Mouse (Mus musculus) left cerebral cortex, adult 8-10 months (tissue): Measurements from ENCODE around the gene Atp13a5. TPM values are rescaled to one million over a fixed set of nuclear protein-coding genes. Genes with fewer than 3 reads are reported as not detected.

Experiments used
- DNase-seq, 2 experiments: peaks; one replicate each; pipeline ENCODE4 v3.0.0; 2022; ENCODE audit warnings: low spot score in 2 of 2
- total RNA-seq, 4 experiments: library from RNA; stranded (reverse); gene quantifications; 2 replicates each; pipeline ENCODE4 v1.2.4; 2022

The Atp13a5 gene
- total RNA-seq, 4 experiments from 2014 or later: 9.9 to 13.5 (median 11.5) TPM

DNA sequence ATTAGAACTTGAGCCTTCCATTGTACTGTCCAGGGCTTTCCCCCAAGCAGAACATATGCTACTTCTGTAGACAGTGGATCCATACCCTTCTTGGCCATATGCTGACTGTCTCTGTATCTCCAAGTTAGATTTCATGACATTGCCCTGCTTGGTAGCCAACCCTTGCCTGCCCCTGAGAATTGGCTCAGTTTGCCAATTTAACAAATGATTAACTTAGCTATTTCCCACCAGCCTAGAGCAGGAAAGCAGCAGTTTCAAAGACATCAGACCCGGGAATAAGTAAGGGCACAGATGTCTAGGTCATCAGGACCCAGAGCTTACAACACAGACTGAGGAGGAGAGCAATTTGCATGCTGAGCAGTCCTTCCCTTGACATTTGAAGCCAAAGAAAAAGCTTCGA is 173.0 kb downstream of the Atp13a5 start:
- no peak for DNase-seq

- peak in 1 of 2 experiments; percentile 18 for DNase-seq
Observed at GRCm38 (mm10) chr16:29204875-29205274, 173.7 kb downstream of the Atp13a5 start.

DNA sequence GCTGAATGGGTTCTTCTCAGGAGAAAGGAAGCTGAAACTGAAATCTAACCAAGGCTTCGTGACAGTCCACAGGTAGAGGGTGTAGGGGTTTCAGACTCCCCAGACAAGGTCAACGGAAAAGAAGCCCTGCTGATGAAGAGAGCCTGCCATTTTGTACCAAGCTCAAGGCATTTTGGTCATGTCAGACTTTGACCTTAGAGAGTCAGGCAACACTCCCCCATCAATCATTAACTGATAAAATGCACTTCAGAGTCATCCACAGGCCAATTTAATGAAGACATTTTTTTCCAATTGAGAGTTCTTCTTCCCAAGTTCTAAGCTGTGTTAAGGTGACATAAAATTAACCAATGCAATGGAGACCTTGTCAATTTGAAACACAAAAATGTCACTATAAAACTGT is 177.4 kb downstream of the Atp13a5 start:
- DNase-seq: no peak

- peak in 1 of 2 experiments; percentile 50 for DNase-seq
Observed at GRCm38 (mm10) chr16:29198461-29198860, 180.1 kb downstream of the Atp13a5 start.

DNA sequence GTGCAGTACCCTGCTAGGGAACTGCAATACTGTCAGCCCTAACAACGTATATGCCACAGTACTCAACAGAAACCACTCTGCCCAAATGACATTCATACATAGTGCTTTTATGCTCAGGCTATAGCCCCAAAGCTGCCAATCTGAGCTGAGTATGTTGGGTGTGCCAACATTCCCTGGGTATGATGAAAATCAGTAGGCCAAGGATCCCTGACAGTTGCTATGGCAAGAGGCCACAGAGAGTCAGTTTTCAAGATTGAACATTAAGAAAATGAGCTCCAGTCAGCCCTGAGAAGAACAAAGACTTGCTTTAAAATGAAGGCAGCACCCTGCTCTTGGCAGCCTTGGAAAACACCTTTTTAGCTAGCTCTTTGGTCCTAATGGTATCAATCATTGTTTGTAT is 183.4 kb downstream of the Atp13a5 start:
- DNase-seq: no peak

GRCm38 (mm10) chr16:29193981-29194380 is 184.6 kb downstream of the Atp13a5 start:
- DNase-seq: no peak

GRCm38 (mm10) chr16:29192911-29193310 is 185.6 kb downstream of the Atp13a5 start:
- no peak for DNase-seq

Other genes starting within 250 kb of the Atp13a5 start
- 10 to 100 TPM; 31.3 to 33.7 (median 32.3) TPM for gene Hrasls, start 169.0 kb downstream of the Atp13a5 start, total RNA-seq
- gene Atp13a4, start 166.1 kb upstream of the Atp13a5 start, total RNA-seq: 10 to 100 TPM in 3 of 4 experiments, 1 to 10 TPM in 1; 9.8 to 13.3 (median 12.3) TPM
- 100 to 1,000 TPM; 106 to 123 (median 115) TPM for gene Opa1, start 200.6 kb upstream of the Atp13a5 start, total RNA-seq